Comparison of ENCODE assay signal across 10 mouse cellular contexts in the genomic region with DNA sequence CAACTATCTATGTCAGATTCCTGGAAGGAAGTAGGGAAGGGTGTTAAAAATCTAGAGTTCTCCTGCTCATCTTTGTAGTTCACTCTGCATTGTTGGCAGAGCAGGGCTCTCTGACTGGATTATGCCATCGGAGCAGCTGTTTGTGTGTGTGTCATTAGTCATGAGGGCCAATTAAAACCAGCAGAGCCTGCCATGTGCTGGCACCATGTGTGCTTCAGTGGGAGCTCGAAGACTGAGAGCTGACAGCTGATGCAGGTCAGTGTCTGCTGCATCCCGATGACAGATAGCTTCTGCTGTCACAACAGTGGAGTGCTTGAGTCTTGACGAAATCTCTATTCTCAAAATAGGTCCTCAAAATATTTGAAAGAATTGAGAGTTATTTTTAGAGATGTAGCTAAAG.
DNase-seq lines count a peak whose midpoint lies in the region; ATAC-seq and TF ChIP-seq lines count a peak whose summit lies in the region.
"Had no signal": no experiment of that assay in that cellular context is flagged by ENCODE, and none has a peak within 500 bp of the region (broad histone marks: within the 10 kb centered on the region; RNA-seq: fewer than 3 reads in every experiment).

No protein-coding gene starts in this region.

- 74% methylated on average over 4 of the region's 4 CpGs for WGBS in midbrain, embryonic 12.5 days
- WGBS in midbrain, embryonic 16.5 days, result 43% methylated on average over 4 of the region's 4 CpGs
- WGBS in forebrain, embryonic 15.5 days, result 25% methylated on average over 4 of the region's 4 CpGs
- WGBS in neural tube, embryonic 15.5 days, result 27% methylated on average over 4 of the region's 4 CpGs

- no peaks in the 10 kb centered on the region for H3K36me3 ChIP-seq in midbrain, embryonic 12.5 days
- H3K36me3 ChIP-seq in midbrain, embryonic 16.5 days (ENCODE audit: control insufficient read depth, insufficient read depth, low read length), result no peaks in the 10 kb centered on the region
- no peaks in the 10 kb centered on the region for H3K36me3 ChIP-seq in forebrain, embryonic 15.5 days
- no peaks in the 10 kb centered on the region for H3K36me3 ChIP-seq in neural tube, embryonic 15.5 days

- peak; percentile 54 to 60 for DNase-seq in layer of hippocampus, adult 2 months (ENCODE audit: low spot score in 2 of 2)
- DNase-seq in frontal cortex, postnatal 10 days (ENCODE audit: low spot score in 2 of 2), result no peak
- DNase-seq in embryo, embryonic 10.5 days (ENCODE audit: low spot score), result no peak
- DNase-seq: adrenal gland, adult 8-10 months; gastrocnemius, postnatal 10 days had no signal

- TF ChIP-seq CTCF in layer of hippocampus, adult 2 months (conservative IDR thresholded peaks at IDR 0.05), result no peak

- no peak overlapping the region for H3K9ac ChIP-seq in midbrain, embryonic 12.5 days (replicated peaks)
- no peak overlapping the region for H3K9ac ChIP-seq in midbrain, embryonic 16.5 days (ENCODE audit: low read depth, low read length)
- H3K9ac ChIP-seq in forebrain, embryonic 15.5 days (replicated peaks), result no peak overlapping the region
- no peak overlapping the region for H3K9ac ChIP-seq in neural tube, embryonic 15.5 days (replicated peaks)

- ATAC-seq in midbrain, embryonic 12.5 days (ENCODE audit: low FRiP score, low read depth), result peak; percentile 42
- no peak for ATAC-seq in midbrain, embryonic 16.5 days
- peak; percentile 72 for ATAC-seq in forebrain, embryonic 15.5 days (replicated peaks)
- peak; percentile 64; the same call in 1 of the 2 replicates for ATAC-seq in neural tube, embryonic 15.5 days (ENCODE audit: low FRiP score)
- no peak for ATAC-seq in inflammation-experienced regulatory T-cells, adult 6 months

- peaks cover 33% of the 10 kb centered on the region for H3K4me1 ChIP-seq in midbrain, embryonic 12.5 days
- peaks cover 7% of the 10 kb centered on the region for H3K4me1 ChIP-seq in midbrain, embryonic 16.5 days (ENCODE audit: control insufficient read depth, insufficient read depth, low read length)
- H3K4me1 ChIP-seq in forebrain, embryonic 15.5 days, result peaks cover 40% of the 10 kb centered on the region
- peaks cover 28% of the 10 kb centered on the region for H3K4me1 ChIP-seq in neural tube, embryonic 15.5 days

- H3K4me3 ChIP-seq in midbrain, embryonic 12.5 days, result no peak overlapping the region
- no peak overlapping the region for H3K4me3 ChIP-seq in midbrain, embryonic 16.5 days (ENCODE audit: low read depth, low read length)
- H3K4me3 ChIP-seq in forebrain, embryonic 15.5 days, result no peak overlapping the region
- no peak overlapping the region for H3K4me3 ChIP-seq in layer of hippocampus, adult 2 months
- H3K4me3 ChIP-seq in neural tube, embryonic 15.5 days (replicated peaks), result no peak overlapping the region

- no peaks in the 10 kb centered on the region for H3K9me3 ChIP-seq in midbrain, embryonic 12.5 days
- H3K9me3 ChIP-seq in midbrain, embryonic 16.5 days (replicated peaks; ENCODE audit: control insufficient read depth, low read length, poor library complexity, severe bottlenecking), result no peaks in the 10 kb centered on the region
- no peaks in the 10 kb centered on the region for H3K9me3 ChIP-seq in forebrain, embryonic 15.5 days
- H3K9me3 ChIP-seq in neural tube, embryonic 15.5 days (replicated peaks), result no peaks in the 10 kb centered on the region

- no peaks in the 10 kb centered on the region for H3K27me3 ChIP-seq in midbrain, embryonic 12.5 days
- H3K27me3 ChIP-seq in midbrain, embryonic 16.5 days (ENCODE audit: control insufficient read depth, insufficient read depth, low read depth, low read length), result no peaks in the 10 kb centered on the region
- H3K27me3 ChIP-seq in forebrain, embryonic 15.5 days, result no peaks in the 10 kb centered on the region
- H3K27me3 ChIP-seq in neural tube, embryonic 15.5 days (replicated peaks), result no peaks in the 10 kb centered on the region

- H3K27ac ChIP-seq in midbrain, embryonic 12.5 days (replicated peaks), result peak overlapping the region; percentile 60
- no peak overlapping the region for H3K27ac ChIP-seq in midbrain, embryonic 16.5 days (ENCODE audit: low read length)
- H3K27ac ChIP-seq in forebrain, embryonic 15.5 days (replicated peaks), result peak overlapping the region; percentile 76
- no peak overlapping the region for H3K27ac ChIP-seq in layer of hippocampus, adult 2 months
- peak overlapping the region; percentile 50; the same call in 1 of the 2 replicates for H3K27ac ChIP-seq in neural tube, embryonic 15.5 days (replicated peaks)

- H3K4me2 ChIP-seq in midbrain, embryonic 12.5 days (replicated peaks), result no peak overlapping the region
- no peak overlapping the region for H3K4me2 ChIP-seq in midbrain, embryonic 16.5 days (ENCODE audit: low read length)
- H3K4me2 ChIP-seq in forebrain, embryonic 15.5 days (replicated peaks), result no peak overlapping the region
- no peak overlapping the region for H3K4me2 ChIP-seq in neural tube, embryonic 15.5 days

Comparison
In these comparisons a context has a peak if more than half of its experiments do, and no peak if none do; other contexts are left out.
1. ATAC-seq: peak in midbrain, embryonic 12.5 days (single experiment), forebrain, embryonic 15.5 days (single experiment) and neural tube, embryonic 15.5 days (single experiment); none in midbrain, embryonic 16.5 days (single experiment) and inflammation-experienced regulatory T-cells, adult 6 months (single experiment).
2. H3K27ac ChIP-seq: peak in midbrain, embryonic 12.5 days (single experiment), forebrain, embryonic 15.5 days (single experiment) and neural tube, embryonic 15.5 days (single experiment); none in midbrain, embryonic 16.5 days (single experiment) and layer of hippocampus, adult 2 months (single experiment).
3. DNase-seq: peak in layer of hippocampus, adult 2 months (2 of 2); none in frontal cortex, postnatal 10 days (0 of 2) and embryo, embryonic 10.5 days (single experiment).